In genomic region chr4:49079399-49079798, GRCm38 (mm10) we compare ENCODE assay signal across 21 mouse cellular contexts. TPM values are rescaled to one million over a fixed set of nuclear protein-coding genes. Genes with fewer than 3 reads are reported as not detected.
A peak's percentile ranks its signal among the peaks of the same experiment; 100 is the strongest.
DNase-seq lines count a peak whose midpoint lies in the region; ATAC-seq and TF ChIP-seq lines count a peak whose summit lies in the region.
"Had no signal": no experiment of that assay in that cellular context is flagged by ENCODE, and none has a peak within 500 bp of the region (broad histone marks: within the 10 kb centered on the region; RNA-seq: fewer than 3 reads in every experiment).

No protein-coding gene starts in this region.

- no peaks in the 10 kb centered on the region for H3K27me3 ChIP-seq in hindbrain, embryonic 12.5 days
- H3K27me3 ChIP-seq in hindbrain, postnatal 0 days (ENCODE audit: insufficient read depth, low read length): no peaks in the 10 kb centered on the region
- no peaks in the 10 kb centered on the region for H3K27me3 ChIP-seq in hindbrain, embryonic 15.5 days
- H3K27me3 ChIP-seq in midbrain, embryonic 15.5 days (replicated peaks): no peaks in the 10 kb centered on the region
- H3K27me3 ChIP-seq: embryonic facial prominence, embryonic 12.5 days; forebrain, embryonic 12.5 days had no signal

- no peak overlapping the region for H3K9ac ChIP-seq in hindbrain, embryonic 12.5 days
- no peak overlapping the region for H3K9ac ChIP-seq in hindbrain, postnatal 0 days (replicated peaks; ENCODE audit: low read length)
- H3K9ac ChIP-seq in hindbrain, embryonic 15.5 days: no peak overlapping the region
- no peak overlapping the region for H3K9ac ChIP-seq in midbrain, embryonic 15.5 days
- H3K9ac ChIP-seq: embryonic facial prominence, embryonic 12.5 days; forebrain, embryonic 12.5 days had no signal

- H3K4me1 ChIP-seq in hindbrain, embryonic 12.5 days: 0 out of 2 replicates have a peak, but pooled peaks cover 5% of the 10 kb centered on the region
- 0 out of 2 replicates have a peak, but pooled peaks cover 5% of the 10 kb centered on the region for H3K4me1 ChIP-seq in hindbrain, postnatal 0 days (ENCODE audit: insufficient read depth, low read length)
- H3K4me1 ChIP-seq in hindbrain, embryonic 15.5 days (replicated peaks): peaks cover 10% of the 10 kb centered on the region
- H3K4me1 ChIP-seq in midbrain, embryonic 15.5 days: peaks cover 14% of the 10 kb centered on the region
- H3K4me1 ChIP-seq: embryonic facial prominence, embryonic 12.5 days; heart, embryonic 10.5 days had no signal

- TF ChIP-seq POLR2A in brain, embryonic 14.5 days (IDR thresholded peaks at IDR 0.05; ENCODE audit: borderline replicate concordance, extremely low read depth, insufficient read depth, insufficient read length, poor library complexity, severe bottlenecking): no peak

- no peaks in the 10 kb centered on the region for H3K36me3 ChIP-seq in hindbrain, embryonic 12.5 days
- H3K36me3 ChIP-seq in hindbrain, postnatal 0 days (ENCODE audit: insufficient read depth, low read length): no peaks in the 10 kb centered on the region
- H3K36me3 ChIP-seq in hindbrain, embryonic 15.5 days: no peaks in the 10 kb centered on the region
- H3K36me3 ChIP-seq in midbrain, embryonic 15.5 days (replicated peaks): no peaks in the 10 kb centered on the region
- H3K36me3 ChIP-seq: embryonic facial prominence, embryonic 12.5 days; forebrain, embryonic 12.5 days; heart, embryonic 10.5 days had no signal

- no peak overlapping the region for H3K4me2 ChIP-seq in hindbrain, embryonic 12.5 days (replicated peaks)
- H3K4me2 ChIP-seq in hindbrain, postnatal 0 days (ENCODE audit: low read depth, low read length): no peak overlapping the region
- no peak overlapping the region for H3K4me2 ChIP-seq in hindbrain, embryonic 15.5 days
- no peak overlapping the region for H3K4me2 ChIP-seq in midbrain, embryonic 15.5 days
- H3K4me2 ChIP-seq: embryonic facial prominence, embryonic 12.5 days; forebrain, embryonic 12.5 days had no signal

- no peak for DNase-seq in hindbrain, postnatal 0 days (ENCODE audit: low spot score)
- DNase-seq in brain, embryonic 14.5 days (ENCODE audit: low read depth): peak; percentile 35
- DNase-seq in kidney, postnatal 36 days: no peak
- DNase-seq in retina, embryonic 14.5 days (ENCODE audit: low spot score): no peak
- DNase-seq: adrenal gland, postnatal 10 days; cerebellum, adult 11-12 months; cerebellum, adult 9-10 months; cerebellum, postnatal 25 days; gastrocnemius, postnatal 10 days; heart, adult 18-20 months; heart, postnatal 10 days; heart, postnatal 4 days had no signal

- H3K27ac ChIP-seq in hindbrain, embryonic 12.5 days: peak overlapping the region; percentile 12; the same call in 1 of the 2 replicates
- H3K27ac ChIP-seq in hindbrain, postnatal 0 days: no peak overlapping the region; the same call in 1 of the 2 replicates
- peak overlapping the region; percentile 17; the same call in 1 of the 2 replicates for H3K27ac ChIP-seq in hindbrain, embryonic 15.5 days (replicated peaks)
- no peak overlapping the region for H3K27ac ChIP-seq in midbrain, embryonic 15.5 days
- H3K27ac ChIP-seq: embryonic facial prominence, embryonic 12.5 days; forebrain, embryonic 12.5 days; heart, embryonic 10.5 days had no signal

- no peaks in the 10 kb centered on the region for H3K9me3 ChIP-seq in hindbrain, embryonic 12.5 days (replicated peaks)
- H3K9me3 ChIP-seq in hindbrain, postnatal 0 days (ENCODE audit: low read length): no peaks in the 10 kb centered on the region
- H3K9me3 ChIP-seq in hindbrain, embryonic 15.5 days: no peaks in the 10 kb centered on the region
- H3K9me3 ChIP-seq in midbrain, embryonic 15.5 days: no peaks in the 10 kb centered on the region
- H3K9me3 ChIP-seq: embryonic facial prominence, embryonic 12.5 days; forebrain, embryonic 12.5 days; heart, embryonic 10.5 days had no signal

- H3K4me3 ChIP-seq in hindbrain, embryonic 12.5 days: no peak overlapping the region
- no peak overlapping the region for H3K4me3 ChIP-seq in hindbrain, postnatal 0 days (ENCODE audit: low read length)
- H3K4me3 ChIP-seq in hindbrain, embryonic 15.5 days: no peak overlapping the region
- H3K4me3 ChIP-seq in midbrain, embryonic 15.5 days: no peak overlapping the region
- H3K4me3 ChIP-seq: embryonic facial prominence, embryonic 12.5 days; forebrain, embryonic 12.5 days; heart, embryonic 10.5 days had no signal

- no peak for TF ChIP-seq CTCF in hindbrain, postnatal 0 days (IDR thresholded peaks at IDR 0.05; ENCODE audit: low read depth)
- TF ChIP-seq CTCF in brain, embryonic 14.5 days (IDR thresholded peaks at IDR 0.05; ENCODE audit: borderline replicate concordance, extremely low read depth, insufficient read depth, insufficient read length): no peak

- no peak for ATAC-seq in hindbrain, embryonic 12.5 days (ENCODE audit: low FRiP score)
- no peak for ATAC-seq in hindbrain, postnatal 0 days
- ATAC-seq in hindbrain, embryonic 15.5 days (ENCODE audit: low FRiP score, low read depth): no peak
- ATAC-seq in midbrain, embryonic 15.5 days (replicated peaks): 0 out of 2 replicates have a peak, but pooled peaks have one; percentile 30
- ATAC-seq: forebrain, embryonic 16.5 days had no signal

- 46% methylated on average over 1 of the region's 1 CpGs for WGBS in hindbrain, embryonic 12.5 days
- 25% methylated on average over 1 of the region's 1 CpGs for WGBS in hindbrain, postnatal 0 days
- WGBS in hindbrain, embryonic 15.5 days: 48% methylated on average over 1 of the region's 1 CpGs
- 7% methylated on average over 1 of the region's 1 CpGs for WGBS in midbrain, embryonic 15.5 days

RNA-seq across cellular contexts. Expression of gene Plppr1, which starts 20.3 kb away (rescaled TPM):
- 29.6 and 29.9 TPM in 2 replicates for polyA plus RNA-seq in hindbrain, embryonic 12.5 days (2016; fragmentation: Nextera tagmentation; extraction: Ambion mirVana)
- total RNA-seq in hindbrain, postnatal 0 days (2014; rRNA removed): 38.7 and 46.1 TPM in 2 replicates
- polyA plus RNA-seq in hindbrain, postnatal 0 days (2015; fragmentation: Nextera tagmentation; extraction: Ambion mirVana): 53.1 and 54.4 TPM in 2 replicates
- polyA plus RNA-seq in brain, embryonic 14.5 days (2012; rRNA removed): 22.5 and 33.5 TPM in 2 replicates
- polyA plus RNA-seq in hindbrain, embryonic 15.5 days (2015; fragmentation: Nextera tagmentation; extraction: Ambion mirVana): 57.1 and 69.8 TPM in 2 replicates
- polyA plus RNA-seq in midbrain, embryonic 15.5 days (2015; fragmentation: Nextera tagmentation; extraction: Ambion mirVana): 55.9 and 57.7 TPM in 2 replicates
- total RNA-seq: MEL had no signal
- polyA plus RNA-seq: C2C12 had no signal

Comparison
In these comparisons a context has a peak if more than half of its experiments do, and no peak if none do; other contexts are left out.
1. H3K27ac ChIP-seq: peak in hindbrain, embryonic 12.5 days (single experiment) and hindbrain, embryonic 15.5 days (single experiment); none in hindbrain, postnatal 0 days (single experiment) and midbrain, embryonic 15.5 days (single experiment).